ENCODE assay signal across 11 mouse cellular contexts in genomic region chr2:168911527-168911926, GRCm38 (mm10). TPM values are rescaled to one million over a fixed set of nuclear protein-coding genes. Genes with fewer than 3 reads are reported as not detected.
DNase-seq lines count a peak whose midpoint lies in the region; ATAC-seq and TF ChIP-seq lines count a peak whose summit lies in the region.
"Had no signal": no experiment of that assay in that cellular context is flagged by ENCODE, and none has a peak within 500 bp of the region (broad histone marks: within the 10 kb centered on the region; RNA-seq: fewer than 3 reads in every experiment).

No protein-coding gene starts in this region.

- peaks cover 0 to 15% of the 10 kb centered on the region in 2 experiments; a peak in 2 of 4 replicates for H3K4me1 ChIP-seq in ES-E14 (ENCODE audit: control insufficient read depth in 2 of 2, insufficient read depth in 2 of 2, low read length in 2 of 2, poor library complexity in 1 of 2)
- peaks cover 6% of the 10 kb centered on the region; the same call in 1 of the 2 replicates for H3K4me1 ChIP-seq in hindbrain, embryonic 11.5 days (replicated peaks; ENCODE audit: control insufficient read depth, insufficient read depth, low read length)
- peaks cover 30% of the 10 kb centered on the region for H3K4me1 ChIP-seq in midbrain, embryonic 12.5 days

- no peak for ATAC-seq in hindbrain, embryonic 11.5 days (ENCODE audit: low FRiP score)
- ATAC-seq in midbrain, embryonic 12.5 days (ENCODE audit: low FRiP score, low read depth), result no peak

- no peak overlapping the region for H3K27ac ChIP-seq in ES-E14 (ENCODE audit: insufficient read depth, low read depth, low read length, poor library complexity, severe bottlenecking)
- H3K27ac ChIP-seq in hindbrain, embryonic 11.5 days (ENCODE audit: low read depth, low read length), result no peak overlapping the region
- peak overlapping the region; percentile 56; the same call in 1 of the 2 replicates for H3K27ac ChIP-seq in midbrain, embryonic 12.5 days (replicated peaks)

- H3K4me3 ChIP-seq in ES-E14 (ENCODE audit: insufficient read depth in 1 of 2, low read depth in 1 of 2, low read length in 2 of 2, poor library complexity in 1 of 2, severe bottlenecking in 1 of 2), result peak overlapping the region; percentile 44 to 64; a peak in 2 of 4 replicates
- peak overlapping the region; percentile 48 for H3K4me3 ChIP-seq in hindbrain, embryonic 11.5 days (ENCODE audit: low read depth, low read length)
- H3K4me3 ChIP-seq in midbrain, embryonic 12.5 days, result peak overlapping the region; percentile 55
- H3K4me3 ChIP-seq: erythroblast, embryonic 14.5 days had no signal

- peaks cover 33% of the 10 kb centered on the region for H3K27me3 ChIP-seq in hindbrain, embryonic 11.5 days (ENCODE audit: control insufficient read depth, insufficient read depth, low read length)
- H3K27me3 ChIP-seq in midbrain, embryonic 12.5 days, result peaks cover 60% of the 10 kb centered on the region

- no peak overlapping the region for H3K9ac ChIP-seq in ES-E14 (ENCODE audit: insufficient read depth, low read depth, low read length, poor library complexity, severe bottlenecking)
- H3K9ac ChIP-seq in hindbrain, embryonic 11.5 days (ENCODE audit: low read depth, low read length), result no peak overlapping the region
- H3K9ac ChIP-seq in midbrain, embryonic 12.5 days (replicated peaks), result peak overlapping the region; percentile 49

- under 1% methylated on average over 19 of the region's 19 CpGs for WGBS in hindbrain, embryonic 11.5 days
- WGBS in midbrain, embryonic 12.5 days, result 3% methylated on average over 19 of the region's 19 CpGs

- in situ Hi-C loops in ES-E14 (cut with MboI; ENCODE audit: low sequenced_read_pairs in 2 of 2, unreplicated experiment in 2 of 2), result no loop called here

- no peaks in the 10 kb centered on the region for H3K9me3 ChIP-seq in ES-E14 (ENCODE audit: control insufficient read depth, insufficient read depth, low read depth, low read length)
- H3K9me3 ChIP-seq in hindbrain, embryonic 11.5 days (ENCODE audit: control insufficient read depth, low read length), result no peaks in the 10 kb centered on the region
- H3K9me3 ChIP-seq in midbrain, embryonic 12.5 days, result no peaks in the 10 kb centered on the region

- H3K4me2 ChIP-seq in hindbrain, embryonic 11.5 days (replicated peaks; ENCODE audit: low read depth, low read length), result peak overlapping the region; percentile 85
- peak overlapping the region; percentile 94 for H3K4me2 ChIP-seq in midbrain, embryonic 12.5 days (replicated peaks)

- DNase-seq in cerebellum, postnatal 14 days, result peak; percentile 25 to 36
- DNase-seq in cerebellum, adult 9-11 months, result no peak
- no peak for DNase-seq in ES-E14 (ENCODE audit: low read depth, low spot score)
- DNase-seq in hindbrain, embryonic 11.5 days (ENCODE audit: low spot score), result peak; percentile 52
- no peak for DNase-seq in left cerebral cortex, postnatal 25 days (ENCODE audit: low spot score in 2 of 2)
- DNase-seq in adrenal gland, postnatal 4 days (ENCODE audit: low spot score in 2 of 2), result no peak
- no peak for DNase-seq in frontal cortex, postnatal 36 days (ENCODE audit: low spot score in 2 of 2)
- DNase-seq: kidney, postnatal 36 days; lung, postnatal 4 days had no signal

- no peaks in the 10 kb centered on the region for H3K36me3 ChIP-seq in ES-E14 (ENCODE audit: control insufficient read depth, insufficient read depth, low read length, poor library complexity, severe bottlenecking)
- no peaks in the 10 kb centered on the region for H3K36me3 ChIP-seq in hindbrain, embryonic 11.5 days (ENCODE audit: control insufficient read depth, insufficient read depth, low read length)
- H3K36me3 ChIP-seq in midbrain, embryonic 12.5 days, result no peaks in the 10 kb centered on the region

- intact Hi-C loops in left cerebral cortex, postnatal 25 days (cut with DNase I), result no loop called here

TF ChIP-seq in ES-E14, 5 proteins besides CTCF, POLR2A, EP300 and RAD21:
- no peak for TF ChIP-seq ZC3H11A (IDR thresholded peaks at IDR 0.05; ENCODE audit: borderline replicate concordance, low read depth, low read length)
- no peak for TF ChIP-seq ZNF384 (IDR thresholded peaks at IDR 0.05; ENCODE audit: low read depth, low read length)
- no peak for TF ChIP-seq MAFK (IDR thresholded peaks at IDR 0.05; ENCODE audit: insufficient read depth, low read depth, low read length)
- no peak for TF ChIP-seq CHD2 (IDR thresholded peaks at IDR 0.05; ENCODE audit: low read depth, low read length)
- no peak for TF ChIP-seq HCFC1 (IDR thresholded peaks at IDR 0.05; ENCODE audit: borderline replicate concordance, insufficient read depth, low read length)

RNA-seq across cellular contexts. Expression of gene Zfp64, which starts 43.9 kb away (rescaled TPM):
- 54.4 and 57.3 TPM in 2 replicates for total RNA-seq in ES-E14 (2012; rRNA removed)
- polyA plus RNA-seq in hindbrain, embryonic 11.5 days (2014; fragmentation: Nextera tagmentation; extraction: Ambion mirVana), result 34.7 and 37.4 TPM in 2 replicates
- 41.0 and 42.8 TPM in 2 replicates for polyA plus RNA-seq in midbrain, embryonic 12.5 days (2016; fragmentation: Nextera tagmentation; extraction: Ambion mirVana)
- total RNA-seq in left cerebral cortex, postnatal 25 days (2021), result 10 to 100 TPM; 15.1 to 15.4 TPM
- total RNA-seq in adrenal gland, postnatal 4 days (2021), result 10 to 100 TPM; 25.7 to 26.1 TPM

Comparison
In these comparisons a context has a peak if more than half of its experiments do, and no peak if none do; other contexts are left out.
1. DNase-seq: peak in cerebellum, postnatal 14 days (2 of 2) and hindbrain, embryonic 11.5 days (single experiment); none in cerebellum, adult 9-11 months (single experiment), ES-E14 (single experiment), left cerebral cortex, postnatal 25 days (0 of 2), adrenal gland, postnatal 4 days (0 of 2) and frontal cortex, postnatal 36 days (0 of 2).
2. Peak in every context shown above with its lines, with median percentiles within 50 percentile points of each other: H3K4me3 ChIP-seq.